Mouse (Mus musculus) frontal cortex, adult (tissue): ENCODE data around the gene Tchp.

Source experiments
- ATAC-seq: cut with Nextera tagmentation; 2 replicates; pipeline ENCODE4 v1.9.2; 2017; ENCODE audit warnings: mild to moderate bottlenecking, moderate library complexity, mixed read lengths; ENCODE audit not compliant: low TSS enrichment

The Tchp gene

DNA sequence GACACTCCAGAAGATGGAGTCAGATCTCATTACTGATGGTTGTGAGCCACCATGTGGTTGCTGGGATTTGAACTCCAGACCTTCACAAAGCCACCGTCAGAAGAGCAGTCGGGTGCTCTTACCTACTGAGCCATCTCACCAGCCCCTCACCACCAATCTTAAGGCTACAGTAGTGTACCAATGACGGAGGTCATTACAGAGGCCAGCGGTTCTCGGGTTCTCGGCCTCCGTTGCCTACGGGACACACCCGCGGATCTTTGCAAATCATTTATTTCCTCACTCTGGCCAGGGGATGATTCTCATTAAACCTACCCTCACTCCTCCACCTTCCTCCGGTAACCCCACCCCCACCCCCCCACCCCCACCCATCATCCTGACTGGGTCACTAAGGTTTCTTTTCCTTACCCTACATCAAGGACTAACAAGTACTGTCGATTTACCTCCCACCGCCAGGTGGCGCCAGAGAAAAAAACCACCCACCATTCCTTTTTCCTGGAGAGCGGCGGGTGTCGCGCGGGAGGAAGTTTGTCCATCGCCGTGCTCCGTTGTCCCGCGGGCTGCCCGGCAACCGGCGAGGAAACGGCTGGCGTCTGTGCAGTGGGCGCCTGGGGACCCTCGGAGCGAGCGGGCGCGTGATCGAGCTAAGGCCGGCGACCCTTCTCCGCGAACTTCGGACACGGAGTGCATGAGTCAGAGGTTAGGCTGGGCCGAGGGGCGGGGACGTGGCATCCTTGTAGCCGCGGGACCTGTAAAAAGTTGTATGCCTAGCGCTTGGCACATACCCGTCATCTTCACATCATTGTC lies at the start of gene Tchp:
Gene Tchp (plus strand): TSS at position 496 of the 804 bp plus-strand sequence.
- peak; percentile 55 for ATAC-seq

DNA sequence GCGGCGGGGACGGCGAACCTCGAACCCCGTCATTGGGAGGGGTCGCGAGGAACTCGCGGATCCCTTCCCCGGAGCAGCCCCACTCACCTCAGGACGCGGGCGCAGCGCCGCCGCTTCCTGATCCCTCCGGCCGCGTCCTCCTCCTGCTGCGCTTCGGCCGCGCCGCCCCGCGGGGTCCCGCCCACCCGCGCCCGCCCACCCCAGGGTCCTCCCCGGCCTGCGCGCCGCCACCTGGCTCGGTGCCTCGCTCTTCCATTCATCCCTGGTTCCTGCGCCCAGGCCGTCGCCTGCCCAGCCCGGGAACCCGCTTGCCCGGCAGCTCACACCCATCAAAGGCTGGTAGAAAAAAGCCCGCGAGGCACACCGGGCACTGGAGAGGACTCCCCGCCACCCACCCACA lies 49.3 kb upstream of the Tchp start, which contains the start of gene Trpv4:
Gene Trpv4 (minus strand): TSS at position 167 of the 400 bp plus-strand sequence.
- ATAC-seq: no peak

GRCm38 (mm10) chr5:114661029-114661428 lies 46.5 kb upstream of the Tchp start:
- no peak for ATAC-seq

- no peak for ATAC-seq
Observed at GRCm38 (mm10) chr5:114664139-114664538, 43.4 kb upstream of the Tchp start.

GRCm38 (mm10) chr5:114664750-114665149 lies 42.8 kb upstream of the Tchp start:
- ATAC-seq: no peak

GRCm38 (mm10) chr5:114666659-114667058 lies 40.9 kb upstream of the Tchp start:
- ATAC-seq: no peak

- peak; percentile 92 for ATAC-seq
Observed at GRCm38 (mm10) chr5:114667228-114667856, 40.2 kb upstream of the Tchp start.

DNA sequence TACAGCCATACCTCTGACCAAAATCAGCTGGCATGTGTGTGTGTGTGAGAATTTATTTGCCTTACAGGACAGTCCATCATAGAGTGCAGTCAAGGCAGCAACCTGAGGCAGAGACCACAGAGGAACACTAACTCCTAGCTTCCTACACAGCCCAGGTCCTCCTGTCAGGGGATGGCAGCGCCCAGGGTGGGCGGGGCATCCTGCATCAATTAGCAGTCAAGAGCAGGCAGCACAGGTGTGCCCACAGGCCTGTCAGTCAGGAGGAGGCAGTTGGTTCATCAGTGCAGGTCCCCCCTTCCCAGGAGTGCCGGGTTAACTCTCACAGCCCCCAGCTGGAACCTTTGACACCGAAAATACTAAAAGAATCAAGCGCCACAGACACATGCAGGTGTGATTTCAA lies 38.5 kb upstream of the Tchp start:
- ATAC-seq: no peak

- no peak for ATAC-seq
Observed at GRCm38 (mm10) chr5:114673114-114673513, 34.4 kb upstream of the Tchp start.

GRCm38 (mm10) chr5:114674594-114674993 lies 33.0 kb upstream of the Tchp start:
- ATAC-seq: no peak

DNA sequence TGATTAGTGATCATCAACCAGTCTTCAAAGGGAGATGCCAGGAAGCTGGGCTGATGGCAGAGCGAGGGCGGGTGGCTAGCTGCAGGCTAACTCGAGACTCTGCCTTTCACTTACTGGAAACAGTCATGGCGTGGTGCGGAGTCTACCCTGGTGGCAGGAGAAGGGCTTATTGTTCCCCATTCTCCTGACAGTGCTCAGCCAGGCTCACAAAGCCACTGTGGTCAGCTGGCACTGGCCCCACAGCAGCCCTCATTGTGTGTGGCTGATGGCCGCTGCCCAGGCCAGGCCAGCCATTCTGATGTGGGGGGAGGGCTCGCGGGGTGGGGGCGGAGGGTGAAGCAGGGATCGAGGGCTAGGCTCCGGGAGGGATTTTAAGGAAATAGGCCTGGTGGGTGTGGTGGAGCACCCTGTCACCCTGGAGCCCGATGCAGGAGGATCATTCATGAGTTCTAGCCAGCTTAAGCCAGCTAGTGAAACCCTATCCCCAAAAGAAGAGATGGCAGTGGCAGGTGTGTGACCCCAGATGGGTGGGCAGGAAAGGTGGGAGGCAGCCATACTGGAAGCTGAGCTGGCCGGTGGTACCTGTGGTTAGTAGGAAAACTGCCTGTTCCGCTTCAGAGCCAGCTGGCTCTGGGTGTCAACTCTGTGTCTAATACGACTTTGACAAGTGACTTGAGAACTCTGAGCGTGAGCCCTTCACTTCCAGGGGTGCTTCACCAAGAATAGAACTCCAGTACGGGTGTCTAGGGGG lies 27.5 kb upstream of the Tchp start:
- ATAC-seq: peak; percentile 44; the same call in 1 of the 2 replicates

DNA sequence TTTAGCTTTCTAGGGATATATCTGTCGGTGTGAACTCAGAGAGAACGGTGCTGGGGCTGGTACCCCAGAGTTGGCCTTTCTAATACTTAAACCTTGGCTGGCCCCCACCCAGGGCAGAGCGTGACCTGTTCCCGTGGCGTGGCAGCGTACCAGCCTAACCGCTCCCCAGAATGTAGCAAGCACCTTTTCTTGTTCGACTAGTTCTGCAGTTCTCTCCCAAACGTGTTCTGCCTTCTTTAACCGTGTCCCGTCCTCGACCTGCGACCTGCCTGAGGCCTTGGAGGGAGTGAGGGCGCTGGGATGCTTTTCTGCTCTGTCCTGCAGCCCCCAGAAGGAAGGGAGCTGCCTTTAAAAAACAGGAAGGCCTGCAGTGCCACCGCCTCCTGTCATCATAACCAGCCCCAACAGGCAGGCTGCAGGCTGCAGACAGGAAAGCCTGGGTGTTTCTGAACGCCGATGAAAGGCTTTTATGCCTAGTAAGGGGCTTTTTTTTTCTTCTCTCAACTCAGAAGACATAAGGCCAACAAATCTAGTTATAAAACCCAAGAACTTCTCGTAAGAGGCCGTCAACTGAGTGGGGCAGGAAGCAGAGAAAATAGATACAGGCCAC lies 26.8 kb upstream of the Tchp start:
- no peak for ATAC-seq

GRCm38 (mm10) chr5:114681717-114682116 lies 25.8 kb upstream of the Tchp start:
- ATAC-seq: no peak

- ATAC-seq: no peak
Observed at GRCm38 (mm10) chr5:114685986-114686385, 21.6 kb upstream of the Tchp start.

DNA sequence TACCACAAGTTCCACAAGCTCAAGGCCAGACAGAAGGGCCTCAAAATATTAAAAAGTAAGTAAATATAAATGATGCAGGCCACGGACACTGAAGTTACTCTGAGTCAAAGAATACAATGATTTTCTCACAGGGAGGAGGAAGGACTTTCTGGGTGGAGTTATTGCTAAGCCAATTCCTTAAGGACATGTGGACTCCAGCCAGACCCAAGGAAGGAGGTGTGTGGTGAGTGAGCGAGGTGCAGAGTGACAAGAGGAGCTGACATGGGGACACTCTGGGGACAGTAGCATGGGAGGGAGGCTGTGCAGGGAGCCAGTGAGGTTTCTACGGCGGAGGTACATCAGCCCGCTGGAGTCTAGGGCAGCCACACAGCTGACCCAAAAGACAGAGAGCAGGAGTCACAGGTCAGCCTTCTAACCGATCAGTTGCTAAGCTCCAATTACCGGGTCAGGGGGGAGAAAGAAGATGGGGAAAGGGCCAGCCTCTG lies 20.8 kb upstream of the Tchp start:
- no peak for ATAC-seq

GRCm38 (mm10) chr5:114687901-114688300 lies 19.7 kb upstream of the Tchp start:
- ATAC-seq: no peak

- ATAC-seq: no peak
Observed at GRCm38 (mm10) chr5:114688703-114689102, 18.9 kb upstream of the Tchp start.

GRCm38 (mm10) chr5:114689700-114690366 lies 17.7 kb upstream of the Tchp start:
- ATAC-seq: no peak

GRCm38 (mm10) chr5:114690633-114691567 lies 16.7 kb upstream of the Tchp start, which contains the start of gene Gltp:
TSS of gene Gltp (minus strand) at chr5:114690984.
- ATAC-seq: peak; percentile 94

- ATAC-seq: no peak
Observed at GRCm38 (mm10) chr5:114695775-114696174, 11.8 kb upstream of the Tchp start.
